Comparison of ENCODE assay signal across 2 mouse cellular contexts in genomic region chr12:78964496-78964895, GRCm38 (mm10). TPM values are rescaled to one million over a fixed set of nuclear protein-coding genes. Genes with fewer than 3 reads are reported as not detected.
"Had no signal": no experiment of that assay in that cellular context is flagged by ENCODE, and none has a peak within 500 bp of the region (broad histone marks: within the 10 kb centered on the region; RNA-seq: fewer than 3 reads in every experiment).

No protein-coding gene starts in this region.

RNA-seq across cellular contexts. Expression of gene Plek2, which starts 57.7 kb away (rescaled TPM):
- total RNA-seq: megakaryocyte progenitor cell, adult 5-6 weeks had no signal
- polyA plus RNA-seq: macrophage had no signal
